Mouse (Mus musculus) liver, postnatal 0 days (tissue): Measurements from ENCODE around the gene Tmem156.

Source experiments
- CTCF ChIP-seq: sonication (generic); IDR thresholded peaks from 2 replicates; pipeline ENCODE4 v1.5.1; 2016; ENCODE audit warnings: antibody characterized with exemption, low read depth
- EP300 ChIP-seq: IDR thresholded peaks from 2 replicates; pipeline ENCODE4 v1.6.1; 2016; ENCODE audit warnings: antibody characterized with exemption, low read depth, mild to moderate bottlenecking

GRCm38 (mm10) chr5:65049880-65050279, 42.1 kb downstream of the Tmem156 start:
- TF ChIP-seq EP300 (no peak), CTCF (no peak)
